Mouse (Mus musculus) kidney, adult 9 months (tissue): ENCODE data around the gene 5031439G07Rik.
"Not testable (repeated sequence)": the region's sequence is repeated elsewhere in the genome, so short reads cannot be mapped to it uniquely, and the experiment has no call there.

ENCODE experiments used
- DNase-seq: peaks from one replicate; pipeline ENCODE4 v3.0.0; 2022

5031439G07Rik gene

DNA sequence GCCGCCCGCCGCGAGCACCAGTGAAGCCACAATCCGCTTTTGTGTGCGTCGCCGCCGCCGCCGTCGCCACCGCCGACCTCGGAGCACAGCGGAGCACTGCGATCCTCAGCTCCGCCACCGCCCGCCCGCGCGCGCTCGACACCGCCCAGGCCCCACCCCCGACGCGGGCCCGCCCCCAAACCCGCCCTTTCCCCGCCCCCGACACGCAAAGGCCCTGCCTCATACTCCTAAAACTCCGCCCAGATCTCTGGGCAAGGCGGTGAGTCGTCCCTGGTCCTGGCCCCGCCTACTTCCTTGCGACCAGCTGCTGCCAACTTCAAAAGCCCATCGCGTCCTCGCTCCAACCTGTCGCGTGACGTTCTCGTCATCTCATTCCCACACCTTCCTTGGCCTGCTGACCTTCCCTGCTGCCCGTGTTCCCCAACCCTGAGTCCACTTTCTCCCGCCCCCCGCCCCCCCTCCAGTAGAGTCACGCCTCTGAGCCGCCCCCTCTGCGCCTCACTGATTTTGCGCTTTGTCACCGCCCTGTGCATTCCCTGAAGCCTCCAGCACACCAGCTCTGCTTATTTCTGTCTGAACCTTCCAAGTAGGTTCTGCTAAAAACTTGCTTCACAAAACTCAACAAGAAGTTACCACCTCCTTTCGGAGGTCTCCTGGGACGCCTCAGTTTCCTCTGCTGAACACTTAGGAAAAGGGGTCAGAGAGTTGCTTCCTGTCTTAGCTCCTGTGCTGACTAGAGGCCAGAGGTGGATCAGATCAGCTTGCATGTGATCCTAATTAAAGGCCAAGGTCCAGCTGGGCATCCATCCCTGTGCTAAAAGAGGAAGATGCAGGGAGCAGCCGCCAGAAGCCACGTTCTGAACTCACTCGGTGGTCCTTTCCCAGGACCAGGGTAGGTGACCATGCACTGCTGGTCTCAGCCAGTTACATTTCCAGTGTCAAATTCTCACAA is at the start of gene 5031439G07Rik:
Gene 5031439G07Rik, minus strand, starts transcription at position 678 of the 952 bp plus-strand sequence.
- peak; percentile 97 for DNase-seq

DNA sequence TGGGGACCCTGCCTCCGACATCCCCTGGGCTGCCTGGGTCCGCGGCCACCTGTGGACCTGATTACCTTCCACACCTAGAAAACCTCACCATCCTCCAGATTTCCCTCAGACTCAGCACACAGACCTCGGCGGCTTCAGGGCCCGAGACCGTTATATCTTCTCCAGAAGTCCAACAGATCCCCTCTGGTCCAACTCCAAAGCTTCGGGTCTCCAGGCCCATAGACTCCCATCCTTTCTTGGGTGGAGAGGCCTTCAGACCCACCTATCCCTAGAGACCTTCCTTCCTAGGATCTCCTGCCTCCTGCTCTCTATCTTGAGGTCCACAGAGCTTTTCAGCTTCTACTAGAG is 49.0 kb upstream of the 5031439G07Rik start:
- no peak for DNase-seq

DNA sequence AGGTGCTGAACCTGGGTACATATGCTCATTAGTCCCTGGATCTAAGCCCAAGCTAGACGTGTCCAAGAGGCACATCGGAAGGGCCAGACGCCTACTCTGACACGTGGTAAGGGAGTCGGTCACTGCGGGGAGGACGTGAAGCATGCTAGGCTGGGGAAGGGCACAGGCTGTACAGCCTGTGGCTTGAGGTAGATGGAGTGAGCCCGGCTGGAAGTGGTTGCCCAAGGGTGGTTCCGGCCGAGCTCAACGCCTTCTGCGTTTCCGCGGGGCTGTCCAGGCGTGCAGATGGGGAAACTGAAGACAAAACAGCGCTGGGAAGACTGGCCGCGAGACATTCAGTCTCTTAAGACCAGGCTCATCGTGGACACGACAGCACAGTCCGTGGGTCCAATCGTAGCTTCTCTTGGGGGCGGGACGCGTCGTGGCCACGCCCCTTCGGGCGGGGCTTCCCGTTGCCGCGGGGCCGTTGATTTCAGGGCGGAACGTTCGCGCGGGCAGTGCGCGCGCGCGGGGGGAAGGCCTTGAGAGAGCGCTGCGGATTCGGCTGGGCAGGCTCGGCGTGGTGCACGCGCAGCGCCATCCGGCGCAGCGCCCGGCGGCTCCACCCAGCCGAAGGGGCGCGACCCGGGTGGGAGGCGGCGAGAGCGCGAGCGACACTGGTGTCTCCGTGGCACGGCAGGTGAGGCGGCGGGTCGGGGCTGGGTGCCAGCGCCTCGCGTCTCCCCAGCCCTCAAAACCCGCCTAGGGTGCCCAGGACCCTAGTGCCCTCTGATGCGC is 48.4 kb upstream of the 5031439G07Rik start:
- DNase-seq = peak; percentile 99

DNA sequence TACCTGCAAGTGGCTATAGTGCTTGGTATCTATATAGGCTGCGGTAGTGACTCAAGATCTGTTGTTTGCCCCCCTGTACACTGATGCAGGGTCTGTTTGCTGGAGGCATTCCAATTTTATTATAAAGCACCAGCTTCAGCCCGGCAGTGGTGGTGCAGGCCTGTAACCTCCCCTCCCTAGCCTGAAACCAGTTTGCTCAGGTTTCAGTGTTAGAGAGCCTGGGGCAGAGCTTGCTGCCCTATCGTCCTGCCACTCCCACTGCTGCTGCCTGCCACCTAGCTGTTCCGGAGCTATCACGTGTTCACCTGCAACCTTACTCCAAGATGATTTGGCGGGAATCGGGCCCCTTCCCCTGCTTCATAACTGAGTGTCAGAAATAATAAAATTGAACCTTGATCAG is 45.6 kb upstream of the 5031439G07Rik start:
- peak; percentile 45 for DNase-seq

DNA sequence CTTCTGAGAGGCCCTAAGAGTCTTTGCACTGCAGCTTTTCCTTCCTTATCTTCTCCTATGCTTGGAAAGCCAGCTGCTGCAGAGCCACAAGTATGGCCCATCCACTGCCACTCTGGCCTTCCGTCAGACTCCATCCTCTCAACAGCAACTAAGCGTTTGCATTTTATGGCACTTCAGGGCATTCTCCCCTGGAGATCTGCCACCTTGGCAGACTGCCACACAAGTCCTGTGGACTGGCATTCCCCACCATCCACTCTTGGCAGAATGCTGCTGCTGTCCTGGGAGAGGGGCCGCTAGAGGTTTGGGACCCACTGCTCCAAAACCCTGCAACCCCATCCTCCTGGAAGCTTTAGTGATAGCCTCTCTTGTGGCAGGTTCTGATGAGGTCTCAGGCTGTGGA is 43.5 kb upstream of the 5031439G07Rik start:
- DNase-seq = peak; percentile 28

DNA sequence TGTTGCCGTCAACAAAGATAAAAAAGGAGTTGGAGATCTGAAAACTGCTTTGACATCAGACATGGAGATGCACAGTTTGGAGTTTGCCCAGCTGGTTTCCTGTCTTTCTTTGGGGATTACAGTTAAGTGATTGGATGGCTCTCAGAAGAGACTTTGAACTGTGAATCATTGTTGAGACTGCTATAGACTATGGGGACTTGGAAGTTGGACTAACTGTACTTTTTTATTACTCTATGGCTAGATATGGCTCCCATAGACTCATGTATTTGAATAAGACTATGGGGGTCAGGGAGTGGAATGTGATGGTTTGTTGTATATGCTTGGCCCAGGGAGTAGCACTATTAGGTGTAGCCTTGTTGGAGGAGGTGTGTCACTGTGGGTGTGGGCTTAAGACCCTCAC is 42.3 kb upstream of the 5031439G07Rik start:
- DNase-seq = not testable (repeated sequence)

DNA sequence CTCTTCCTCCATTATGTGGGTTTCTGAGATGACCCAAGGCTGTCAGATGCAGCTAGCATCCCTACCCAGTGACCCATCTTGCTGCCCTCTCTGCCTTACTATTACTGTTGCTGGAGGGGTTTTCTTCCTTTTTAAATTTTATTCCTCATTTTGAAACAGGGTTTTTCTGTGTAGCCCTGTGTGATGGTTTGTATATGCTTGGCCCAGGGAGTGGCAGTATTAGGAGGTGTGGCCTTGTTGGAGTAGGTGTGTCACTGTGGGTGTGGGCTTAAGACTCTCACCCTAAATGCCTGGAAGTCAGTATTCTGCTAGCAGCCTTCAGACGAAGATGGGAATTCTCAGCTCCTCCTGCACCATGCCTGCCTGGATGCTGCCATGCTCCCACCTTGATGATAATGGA is 40.3 kb upstream of the 5031439G07Rik start, which contains the start of gene Fam118a:
Gene Fam118a, plus strand, starts transcription at position 301 of the 400 bp plus-strand sequence.
- DNase-seq = not testable (repeated sequence)

DNA sequence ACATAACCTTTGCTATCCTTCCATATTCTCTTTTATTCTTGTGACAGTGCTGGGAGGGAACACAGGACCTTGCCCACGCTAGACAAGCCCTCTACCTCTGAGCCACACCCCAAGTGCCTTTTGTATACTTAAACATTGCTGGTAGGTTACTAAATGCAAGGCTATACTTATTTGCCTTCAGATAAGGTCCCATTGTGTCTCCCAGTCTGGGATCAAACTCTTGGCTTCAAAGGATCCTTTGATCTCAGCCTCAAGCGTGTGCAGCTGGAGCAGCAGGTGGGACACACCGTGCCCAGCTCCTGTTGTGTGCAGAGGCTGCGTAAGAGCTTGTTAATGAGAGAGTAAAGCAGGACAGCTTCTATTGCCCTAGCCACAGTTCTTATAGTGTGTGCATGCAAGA is 39.4 kb upstream of the 5031439G07Rik start:
- DNase-seq = no peak

DNA sequence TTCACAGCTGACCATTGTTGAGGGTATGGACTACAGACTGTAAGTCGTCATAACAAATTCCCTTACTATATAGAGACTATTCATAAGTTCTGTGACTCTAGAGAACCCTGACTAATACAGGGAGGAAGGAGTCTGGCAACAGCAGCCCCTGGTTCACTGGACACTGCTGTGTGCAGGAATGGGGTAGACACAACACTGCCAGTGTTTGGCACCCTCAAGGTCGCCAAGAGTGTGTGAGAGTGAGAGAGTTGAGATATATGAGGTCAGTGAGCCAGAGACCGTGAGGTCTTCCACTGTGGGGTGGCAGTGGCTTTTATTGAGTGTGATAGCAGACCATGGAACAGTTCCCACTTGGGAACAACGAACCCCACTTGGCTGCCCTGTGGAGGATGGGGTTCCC is 37.8 kb upstream of the 5031439G07Rik start:
- no peak for DNase-seq

DNA sequence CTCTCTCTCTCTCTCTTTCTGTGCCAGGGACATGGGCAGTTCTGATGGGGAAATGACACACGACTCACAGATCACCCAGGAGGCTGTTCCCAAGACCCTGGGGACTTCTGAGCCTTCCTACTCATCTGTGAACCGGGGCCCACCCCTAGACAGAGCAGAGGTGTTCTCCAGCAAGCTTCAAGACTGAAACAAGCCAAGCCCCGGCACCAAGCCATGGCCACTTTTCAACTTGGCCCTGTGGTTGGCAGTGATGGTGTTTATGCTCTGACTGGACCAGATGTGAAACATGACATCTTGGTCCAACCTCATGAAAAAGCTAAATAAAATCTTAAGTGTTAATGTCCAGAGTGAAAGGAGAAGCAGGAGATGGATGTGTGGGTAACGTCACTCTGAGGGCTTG is 33.9 kb upstream of the 5031439G07Rik start:
- no peak for DNase-seq

DNA sequence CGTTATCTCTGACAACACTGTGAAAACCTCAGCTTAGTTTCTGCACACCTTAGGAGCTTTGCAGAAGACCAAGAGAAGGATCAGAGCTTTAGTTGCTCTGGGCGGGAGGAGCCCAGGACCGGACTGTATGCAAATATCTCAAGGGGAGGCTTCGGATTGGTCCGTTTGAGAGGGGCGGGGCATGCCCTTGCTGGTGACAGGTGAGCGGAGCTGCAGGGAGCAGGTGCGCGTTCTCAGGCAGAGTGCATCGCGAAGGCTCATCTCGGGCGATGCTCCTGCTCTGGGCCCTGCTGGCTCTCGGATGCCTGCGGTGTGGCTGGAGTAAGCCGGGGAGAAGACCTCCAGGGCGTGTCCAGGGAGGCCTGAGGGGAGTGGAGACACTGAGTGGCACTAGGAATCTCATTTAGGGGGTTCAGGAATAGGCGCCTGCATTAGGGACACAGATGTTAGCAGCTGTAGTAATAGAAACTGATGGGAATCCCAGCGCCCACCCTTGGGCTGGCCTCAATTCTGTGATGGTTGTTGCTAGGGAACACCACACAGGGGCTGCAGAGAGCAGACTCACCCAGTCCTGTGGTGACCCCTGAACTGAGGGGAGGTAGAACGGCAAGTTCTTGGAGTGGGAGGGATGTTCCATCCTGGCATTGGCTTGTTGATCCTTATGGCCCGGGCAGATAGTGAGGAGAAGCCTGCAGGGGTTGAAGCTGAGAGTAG is 28.8 kb upstream of the 5031439G07Rik start, which contains the start of gene Upk3a:
Gene Upk3a, plus strand, starts transcription at position 191 of the 714 bp plus-strand sequence.
- peak; percentile 46 for DNase-seq

DNA sequence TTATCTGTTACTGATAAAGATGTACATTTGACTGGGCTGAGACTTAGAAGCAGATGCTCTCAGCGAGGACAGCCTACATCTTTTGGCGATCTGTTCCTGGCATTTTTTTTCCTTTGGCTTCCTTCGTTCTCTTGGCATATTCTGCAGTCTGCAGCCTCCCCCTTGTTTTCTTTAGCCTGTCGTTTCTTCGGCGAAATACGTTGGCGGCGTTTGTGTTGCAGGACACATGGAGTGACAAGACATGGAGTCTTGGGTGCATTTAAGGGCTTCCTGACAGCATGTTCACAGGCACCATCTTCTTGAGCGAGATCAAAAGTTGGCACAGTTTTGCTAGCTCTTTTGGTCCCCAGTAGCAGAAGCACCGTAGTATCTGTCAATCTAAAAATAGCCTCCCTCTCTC is 27.4 kb upstream of the 5031439G07Rik start:
- DNase-seq = no peak

DNA sequence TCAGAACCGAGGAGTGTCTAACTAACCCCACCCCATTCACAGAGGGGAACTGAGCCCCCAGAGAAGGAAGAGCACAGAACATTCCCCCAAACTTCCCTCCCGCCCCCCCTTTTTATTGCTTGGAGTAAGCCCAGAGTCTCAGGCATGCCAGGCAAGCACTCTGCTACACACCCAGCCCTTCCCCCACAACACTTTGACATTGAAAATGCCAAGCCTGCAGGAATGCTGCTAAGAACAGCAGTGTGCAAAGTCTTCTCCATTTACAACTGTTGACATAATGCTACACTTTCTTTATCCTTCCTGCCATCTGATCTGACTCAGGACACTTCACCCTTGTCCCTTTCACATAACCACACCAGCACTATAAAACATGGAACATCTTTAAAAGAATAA is 24.3 kb upstream of the 5031439G07Rik start:
- peak; percentile 48 for DNase-seq

DNA sequence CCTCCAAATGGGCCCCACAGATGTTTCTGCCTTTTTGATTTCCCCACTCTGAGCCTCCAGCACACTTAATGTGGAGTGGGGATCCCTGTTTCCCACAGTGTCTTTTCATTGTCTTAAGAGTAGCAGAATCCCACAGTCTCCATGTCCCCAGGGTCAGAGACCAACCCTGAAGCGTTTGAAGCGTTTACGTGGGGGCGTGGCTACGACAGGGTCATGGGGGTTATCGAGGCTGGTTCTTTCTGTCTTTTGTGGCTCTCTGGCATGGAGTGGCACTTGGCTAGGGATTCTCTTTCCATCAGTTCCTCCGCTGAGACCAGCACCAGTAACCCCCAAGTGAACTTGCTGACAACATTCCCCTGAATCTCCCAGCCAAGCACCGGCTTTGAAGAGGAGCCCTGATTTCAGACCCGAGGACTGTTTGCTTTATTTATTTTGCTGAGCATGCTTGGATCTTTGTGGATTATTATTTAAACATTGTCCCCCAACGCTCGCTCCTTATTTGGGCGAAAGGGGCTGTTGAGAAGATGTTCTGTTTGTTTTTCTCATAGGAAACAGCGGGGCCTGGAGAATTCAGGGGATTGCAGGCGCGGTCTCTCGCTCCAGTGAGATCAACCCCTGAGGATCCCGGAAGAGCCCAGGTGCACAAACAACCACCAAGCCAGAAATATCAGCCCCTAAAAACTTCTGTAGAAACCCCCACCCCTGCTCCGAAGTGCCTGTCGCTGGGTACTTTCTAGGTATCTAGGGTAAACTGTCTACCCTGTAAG is 23.7 kb upstream of the 5031439G07Rik start:
- DNase-seq = no peak

DNA sequence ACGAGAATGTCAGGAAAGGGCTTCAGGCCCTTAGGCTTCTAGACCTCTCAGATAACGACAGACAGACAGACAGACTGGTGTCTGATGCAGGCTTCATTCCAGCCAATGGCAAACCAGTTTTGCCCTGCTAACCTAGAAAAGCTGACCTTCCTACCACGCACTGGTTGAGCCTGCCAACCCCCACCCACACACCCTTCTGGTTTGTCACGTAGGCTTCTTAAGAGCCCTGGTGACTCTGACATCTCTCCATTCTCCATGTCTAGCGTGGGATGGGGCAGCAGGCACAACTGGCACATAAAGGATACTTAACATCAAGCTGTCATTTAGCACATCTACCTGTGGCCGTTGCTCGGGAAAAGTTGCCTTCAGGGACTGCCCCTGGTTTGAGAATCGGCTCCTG is 21.3 kb upstream of the 5031439G07Rik start:
- no peak for DNase-seq

DNA sequence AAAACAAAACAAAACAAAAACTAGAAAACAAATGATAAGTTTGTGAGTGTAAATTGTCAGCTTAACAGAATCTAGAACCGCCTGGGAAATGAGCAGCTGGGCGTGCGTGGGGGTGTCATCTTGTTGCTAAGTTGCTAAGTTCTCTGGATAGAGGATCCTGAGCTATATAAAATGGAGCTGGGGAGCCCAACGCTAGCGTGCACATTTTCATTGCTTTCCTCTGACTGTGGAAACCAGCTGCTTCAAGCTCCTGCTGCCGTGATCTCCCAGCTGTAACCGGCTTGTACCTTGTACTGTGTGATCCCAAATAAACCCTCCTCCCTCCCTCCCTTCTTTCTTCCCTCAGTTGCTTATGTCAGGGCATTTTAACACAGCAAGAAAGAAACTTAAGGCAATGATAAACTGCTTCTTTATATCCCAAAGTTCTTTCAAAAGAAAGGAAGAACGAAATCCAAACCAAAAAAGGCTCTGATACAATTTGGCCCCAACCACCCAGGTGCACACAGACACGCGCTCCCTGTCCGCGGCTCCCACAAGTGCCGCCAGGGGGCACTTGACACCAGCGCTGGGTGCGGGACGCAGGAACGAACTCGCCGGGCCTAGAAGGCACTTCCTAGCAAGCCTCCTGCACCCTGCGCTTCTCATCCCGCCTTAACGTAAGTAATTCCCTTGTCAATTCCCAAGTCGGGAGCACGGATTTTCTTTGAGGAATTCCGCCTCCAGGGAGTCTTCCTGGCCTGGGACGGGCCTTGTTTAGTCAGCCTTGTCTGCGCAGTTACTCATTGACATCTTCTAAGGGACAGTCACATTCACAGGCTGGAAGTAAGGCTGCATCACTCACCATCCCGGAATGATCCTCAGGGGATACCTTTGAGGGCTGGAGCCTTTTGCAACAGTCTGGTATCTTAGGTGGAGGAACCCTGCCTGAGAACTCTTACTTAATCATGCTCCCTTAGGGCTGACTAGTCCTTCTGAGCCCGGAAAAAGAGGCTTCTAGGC is 12.9 kb upstream of the 5031439G07Rik start:
- DNase-seq = peak; percentile 84

DNA sequence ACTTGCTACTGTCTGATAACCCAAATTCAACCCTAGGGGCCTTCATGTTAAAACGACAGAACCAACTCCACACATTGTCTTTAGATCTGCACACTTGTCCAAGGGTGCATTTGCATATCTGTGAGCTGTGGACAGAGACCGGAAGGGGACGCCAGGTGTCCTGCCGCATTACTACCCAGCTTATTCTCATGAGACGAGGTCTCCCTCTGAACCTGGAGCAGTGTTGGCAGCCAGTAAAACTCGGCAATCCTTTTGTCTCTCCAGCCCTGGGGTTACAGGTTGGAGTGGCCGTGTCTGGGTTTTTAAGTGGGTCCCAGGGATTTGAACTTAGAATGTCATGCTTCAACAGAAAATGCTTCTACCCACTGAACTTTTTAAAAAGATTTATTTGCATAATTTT is 11.6 kb upstream of the 5031439G07Rik start:
- DNase-seq = no peak

DNA sequence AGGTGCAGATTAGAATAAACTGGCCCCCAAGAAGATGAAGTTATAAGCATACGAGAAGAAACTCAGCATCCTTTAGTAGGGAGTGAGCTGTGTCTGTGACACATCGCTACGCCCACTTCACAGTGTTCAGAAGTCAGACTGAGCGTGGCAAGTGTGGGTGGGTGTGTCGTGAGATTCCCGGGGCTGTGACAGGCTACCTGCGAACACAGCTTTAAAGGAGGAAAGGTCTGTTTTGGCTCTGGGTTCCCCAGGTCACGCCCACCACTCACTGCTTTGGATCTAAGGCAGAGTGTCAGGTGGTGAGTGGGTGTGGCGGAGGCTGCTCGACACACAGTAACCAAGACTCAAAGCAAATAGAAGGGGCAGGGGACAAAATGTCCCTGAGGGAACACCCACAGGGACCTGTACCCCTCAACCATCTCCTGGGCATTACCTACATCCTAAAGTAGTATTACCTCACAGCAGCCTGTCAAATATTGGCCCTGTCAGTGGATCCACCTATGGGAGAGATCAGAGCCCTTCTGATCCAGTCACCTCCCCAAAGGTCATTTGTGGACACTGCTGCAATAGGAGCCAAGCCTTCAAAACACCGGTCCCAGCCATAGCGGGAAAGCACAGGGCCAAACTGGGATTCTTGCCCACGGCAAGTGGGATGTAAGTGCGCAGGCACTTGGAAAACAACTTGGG is 9.6 kb upstream of the 5031439G07Rik start:
- no peak for DNase-seq

DNA sequence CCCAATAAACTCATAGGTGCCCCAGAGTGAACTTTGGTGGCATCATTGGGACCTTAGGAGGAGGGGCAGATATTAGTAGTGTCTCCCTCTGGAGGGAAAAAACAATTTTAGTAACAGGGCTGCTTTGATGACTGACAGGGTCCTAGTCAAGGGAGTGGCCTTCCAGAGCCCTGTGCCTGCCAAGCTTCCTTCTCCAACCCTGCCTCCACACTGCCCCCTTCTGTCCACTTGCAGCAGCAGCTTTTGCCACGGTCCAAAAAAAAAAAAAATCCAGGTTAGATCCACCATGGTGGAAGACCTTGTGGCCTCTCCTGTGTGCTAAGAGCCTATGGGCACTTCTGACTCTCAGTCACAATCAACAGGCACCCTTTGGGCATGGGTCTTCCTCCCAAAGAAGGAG is 7.6 kb upstream of the 5031439G07Rik start:
- DNase-seq = peak; percentile 63

DNA sequence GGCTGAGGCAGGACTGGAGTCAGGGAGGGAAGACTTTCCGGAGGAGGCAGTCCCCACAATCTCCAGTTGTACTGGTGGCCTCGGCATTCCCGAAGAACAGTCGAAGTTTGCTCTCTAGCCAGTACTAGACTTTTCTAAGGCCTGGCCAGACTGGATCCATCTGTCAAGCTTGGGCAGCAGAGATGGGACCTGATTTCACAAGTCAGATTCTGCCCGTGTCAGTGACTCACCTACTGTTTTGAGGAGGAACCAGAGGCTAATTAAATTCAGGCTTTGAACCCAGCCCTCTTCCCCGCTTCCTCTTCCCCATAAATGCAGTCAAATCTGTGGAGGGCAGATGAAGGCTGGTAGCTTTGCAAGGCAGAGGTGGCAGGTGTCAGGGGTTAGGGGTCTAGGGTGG is 6.7 kb upstream of the 5031439G07Rik start:
- DNase-seq = no peak
